Mouse (Mus musculus) ES-Bruce4 (cell line): ENCODE data around the gene Sephs1.
A peak's percentile ranks its signal among the peaks of the same experiment; 100 is the strongest.

ENCODE experiments used
- CTCF ChIP-seq: IDR thresholded peaks from one replicate; pipeline ENCODE4 v1.8.1; 2011; ENCODE audit warnings: low read depth, low read length
- EP300 ChIP-seq: IDR thresholded peaks from 2 replicates; pipeline ENCODE4 v1.6.1; 2011; ENCODE audit warnings: low read depth, low read length; ENCODE audit not compliant: insufficient read depth

GRCm38 (mm10) chr2:4918860-4919739, 37.7 kb downstream of the Sephs1 start, which contains the start of gene Phyh:
- peak; percentile 89 for TF ChIP-seq EP300
- peak; percentile 58 for TF ChIP-seq CTCF
